Mouse (Mus musculus) erythroblast, embryonic 14.5 days (primary cell): Measurements from ENCODE around the gene Nfatc2ip.

Experiments used
- GATA1 ChIP-seq: IDR thresholded peaks from 2 replicates; pipeline ENCODE4 v1.6.1; 2012; ENCODE audit warnings: low read length, inconsistent platforms, mixed read lengths
- TAL1 ChIP-seq: IDR thresholded peaks from 3 replicates; pipeline ENCODE4 v1.6.1; 2012; ENCODE audit warnings: low read length, inconsistent platforms, mixed read lengths

- TF ChIP-seq GATA1: no peak
- no peak for TF ChIP-seq TAL1
These were observed 57.0 kb downstream of the Nfatc2ip start for GRCm38 (mm10) chr7:126339521-126339971.
